Mouse (Mus musculus) brain, embryonic 14.5 days (tissue): ENCODE results near the gene Grap.

Experiments
- CTCF ChIP-seq: fragments of 200-500 bp; IDR thresholded peaks from 2 replicates; pipeline ENCODE4 v1.5.1; 2012; ENCODE audit warnings: inconsistent platforms, mild to moderate bottlenecking, moderate library complexity, borderline replicate concordance; ENCODE audit not compliant: insufficient read depth, insufficient read length; ENCODE audit errors: extremely low read depth
- POLR2A ChIP-seq: fragments of 200-500 bp; IDR thresholded peaks from 2 replicates; pipeline ENCODE4 v1.6.1; 2012; ENCODE audit warnings: mild to moderate bottlenecking, inconsistent platforms, borderline replicate concordance; ENCODE audit not compliant: poor library complexity, insufficient read depth, insufficient read length, severe bottlenecking; ENCODE audit errors: extremely low read depth

- no peak for TF ChIP-seq POLR2A
- TF ChIP-seq CTCF, result no peak
These were observed 60.2 kb downstream of the Grap start for GRCm38 (mm10) chr11:61713157-61713855.
